Mouse (Mus musculus) cortical plate, adult 2 months (tissue): ENCODE measurements around the gene Slc9a6. TPM values are rescaled to one million over a fixed set of nuclear protein-coding genes. Genes with fewer than 3 reads are reported as not detected.

Source experiments
- H3K27ac ChIP-seq: fragments of 200-500 bp; 2 replicates; pipeline ENCODE4 v1.5.1; 2012; ENCODE audit warnings: low read length, control low read depth, inconsistent platforms; ENCODE audit not compliant: insufficient read depth
- H3K4me1 ChIP-seq: fragments of 200-500 bp; 2 replicates; pipeline ENCODE4 v1.6.1; 2011; ENCODE audit warnings: low read length; ENCODE audit not compliant: control insufficient read depth, insufficient read depth
- H3K4me3 ChIP-seq: fragments of 200-500 bp; 2 replicates; pipeline ENCODE4 v1.5.1; 2011; ENCODE audit warnings: mild to moderate bottlenecking, low read length, control low read depth; ENCODE audit not compliant: insufficient read depth
- CTCF ChIP-seq: fragments of 200-500 bp; IDR thresholded peaks from 2 replicates; pipeline ENCODE4 v1.5.1; 2011; ENCODE audit warnings: mild to moderate bottlenecking, control low read depth, low read length; ENCODE audit not compliant: insufficient read depth; ENCODE audit errors: extremely low read depth
- POLR2A ChIP-seq: fragments of 200-500 bp; IDR thresholded peaks from 2 replicates; pipeline ENCODE4 v1.6.1; 2011; ENCODE audit warnings: mild to moderate bottlenecking, low read length, control low read depth; ENCODE audit not compliant: insufficient read depth; ENCODE audit errors: extremely low read depth
- polyA plus RNA-seq: library from polyadenylated mRNA; depleted of rRNA; stranded (reverse); fragments of >200 nt; gene quantifications from 2 replicates; pipeline ENCODE4 v1.2.3, GENCODE M21; 2012; rRNA removed

The Slc9a6 gene
- polyA plus RNA-seq, 1 experiment, result 78.0 TPM

DNA sequence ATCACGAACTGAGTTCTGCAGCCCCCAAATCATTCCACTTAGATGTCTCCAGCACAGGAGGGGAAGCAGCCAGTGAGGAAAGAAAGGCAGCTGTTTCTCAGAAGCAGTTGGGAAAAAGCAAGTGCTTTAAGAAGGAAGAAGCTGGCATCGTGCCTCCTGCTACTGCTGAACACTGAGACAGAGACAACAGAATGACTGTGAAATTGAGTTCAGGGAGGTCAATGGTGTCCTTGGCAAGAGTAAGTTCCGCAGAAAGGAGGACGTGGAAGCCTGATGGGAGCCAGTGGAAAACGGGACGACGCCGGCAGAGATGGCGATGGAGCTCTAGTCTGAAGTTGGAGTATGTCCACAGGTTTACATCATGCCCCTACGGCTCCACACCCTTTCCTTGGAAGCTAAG, 74.0 kb downstream of the Slc9a6 start:
- TF ChIP-seq CTCF (no peak), POLR2A (no peak)
- no peak overlapping the region for H3K4me3 ChIP-seq
- H3K27ac ChIP-seq, result no peak overlapping the region
- H3K4me1 ChIP-seq, result no peaks in the 10 kb centered on the region

DNA sequence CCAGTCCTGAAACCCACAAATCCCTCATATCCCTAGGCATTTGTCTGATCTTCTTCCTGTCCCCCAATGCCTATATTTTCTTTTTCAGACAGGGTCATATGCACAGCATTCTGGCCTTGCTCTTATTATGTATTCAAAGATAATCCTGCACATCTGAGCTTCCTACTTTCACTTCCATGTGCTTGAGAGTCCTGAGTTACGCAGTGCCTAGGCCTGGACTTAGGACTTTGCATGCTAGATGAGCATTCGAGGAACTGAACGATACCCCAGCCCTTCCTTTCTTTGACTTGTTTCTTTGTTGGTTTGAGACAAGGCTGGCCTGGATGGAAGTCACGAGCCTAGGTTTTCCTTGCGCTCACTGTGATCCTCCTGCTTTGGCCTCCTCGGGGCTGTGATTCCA, 83.0 kb downstream of the Slc9a6 start:
- no peaks in the 10 kb centered on the region for H3K4me1 ChIP-seq
- H3K4me3 ChIP-seq, result no peak overlapping the region
- no peak overlapping the region for H3K27ac ChIP-seq
- no peak for TF ChIP-seq POLR2A
- no peak for TF ChIP-seq CTCF

DNA sequence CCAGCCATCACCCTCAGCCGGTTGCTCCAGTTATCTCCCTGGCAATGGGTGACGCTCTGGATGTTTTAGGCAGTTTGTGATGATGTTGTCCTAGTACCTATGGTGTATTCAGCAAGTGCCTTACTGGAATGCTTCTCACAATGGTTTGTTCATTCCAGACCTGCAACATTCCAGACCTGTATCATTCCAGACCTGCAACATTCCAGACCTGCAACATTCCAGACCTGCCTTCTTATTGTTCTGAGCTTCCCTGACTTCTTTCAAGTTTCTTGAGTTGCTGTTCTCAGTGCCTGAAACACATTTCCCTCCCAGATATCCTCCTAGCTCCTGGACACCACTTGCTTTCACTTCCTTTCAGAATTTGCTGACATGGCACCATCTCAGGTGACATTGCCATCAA, 85.0 kb downstream of the Slc9a6 start:
- Histone ChIP-seq H3K27ac (no peak overlapping the region), H3K4me3 (no peak overlapping the region), H3K4me1 (no peaks in the 10 kb centered on the region)
- TF ChIP-seq POLR2A (no peak), CTCF (no peak)

DNA sequence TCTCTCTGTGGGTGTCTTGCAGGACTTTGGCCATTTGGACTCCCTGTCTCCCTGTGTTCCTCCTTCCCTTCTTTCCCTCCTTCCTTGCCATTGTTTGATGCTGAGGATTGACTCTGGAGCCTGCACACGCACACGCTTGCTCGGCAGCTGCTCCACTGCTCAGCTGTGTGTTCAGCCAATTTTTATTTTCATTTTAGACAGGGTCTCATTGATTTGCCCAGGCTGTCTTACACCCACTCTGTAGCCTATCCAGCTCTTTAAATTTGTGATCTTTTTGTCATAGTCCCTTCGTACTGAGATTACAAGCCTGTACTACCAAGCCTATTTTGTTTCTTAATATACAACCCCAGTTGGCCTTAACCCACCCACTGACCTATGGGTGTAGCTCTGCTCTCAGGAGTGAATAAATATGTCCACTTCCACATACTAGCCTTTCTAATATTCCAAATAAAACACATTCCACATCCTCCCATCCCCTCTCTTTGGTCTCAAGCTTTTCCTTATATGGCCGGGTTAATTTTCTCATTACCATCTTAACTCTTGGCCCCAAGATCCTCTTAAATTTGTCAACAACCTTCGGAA, 87.7 kb downstream of the Slc9a6 start:
- Histone ChIP-seq H3K4me1 (no peaks in the 10 kb centered on the region), H3K4me3 (no peak overlapping the region), H3K27ac (no peak overlapping the region)
- no peak for TF ChIP-seq CTCF
- TF ChIP-seq POLR2A, result no peak

DNA sequence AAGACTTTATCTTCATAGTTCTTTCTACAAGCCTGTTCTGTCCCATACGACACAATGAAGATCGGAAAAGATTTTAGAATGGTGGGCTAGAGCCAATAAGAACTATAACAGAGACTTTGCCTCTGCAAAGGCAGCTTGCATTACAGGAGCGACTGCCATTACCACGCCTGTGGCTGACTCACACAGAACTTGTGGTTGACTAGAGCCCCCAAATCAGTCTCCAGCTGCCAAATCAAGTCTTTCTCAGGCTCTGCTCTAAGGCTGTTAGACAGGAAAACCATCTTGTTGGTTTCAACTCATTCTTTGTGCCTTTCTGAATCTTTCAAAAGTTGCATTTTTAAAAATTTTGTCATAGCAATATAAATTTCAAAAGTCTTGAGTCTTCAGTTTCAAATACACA, 88.3 kb downstream of the Slc9a6 start:
- TF ChIP-seq CTCF, result no peak
- no peak for TF ChIP-seq POLR2A
- H3K4me3 ChIP-seq, result no peak overlapping the region
- no peaks in the 10 kb centered on the region for H3K4me1 ChIP-seq
- H3K27ac ChIP-seq, result no peak overlapping the region

DNA sequence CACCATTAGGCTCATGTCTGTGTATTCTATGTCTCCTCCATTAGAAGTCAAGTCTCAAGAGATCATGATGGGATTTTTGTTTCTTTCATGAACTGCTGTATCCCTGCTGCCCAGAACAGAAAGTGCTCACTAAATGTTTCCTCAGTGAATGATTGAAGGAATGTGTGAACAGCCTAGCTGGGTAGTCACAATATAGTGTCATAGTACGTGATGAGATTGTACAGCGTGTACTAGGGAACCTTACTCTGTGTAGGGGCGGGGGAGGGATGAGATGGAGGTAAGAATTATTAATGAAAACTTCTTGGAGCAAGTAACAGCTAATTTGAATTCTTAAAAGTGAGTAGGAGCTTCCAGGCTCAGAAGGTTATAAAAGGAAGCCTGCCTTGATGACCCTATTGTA, 91.7 kb downstream of the Slc9a6 start:
- H3K4me3 ChIP-seq, result no peak overlapping the region
- no peak overlapping the region for H3K27ac ChIP-seq
- TF ChIP-seq POLR2A, result no peak
- no peak for TF ChIP-seq CTCF
- no peaks in the 10 kb centered on the region for H3K4me1 ChIP-seq

DNA sequence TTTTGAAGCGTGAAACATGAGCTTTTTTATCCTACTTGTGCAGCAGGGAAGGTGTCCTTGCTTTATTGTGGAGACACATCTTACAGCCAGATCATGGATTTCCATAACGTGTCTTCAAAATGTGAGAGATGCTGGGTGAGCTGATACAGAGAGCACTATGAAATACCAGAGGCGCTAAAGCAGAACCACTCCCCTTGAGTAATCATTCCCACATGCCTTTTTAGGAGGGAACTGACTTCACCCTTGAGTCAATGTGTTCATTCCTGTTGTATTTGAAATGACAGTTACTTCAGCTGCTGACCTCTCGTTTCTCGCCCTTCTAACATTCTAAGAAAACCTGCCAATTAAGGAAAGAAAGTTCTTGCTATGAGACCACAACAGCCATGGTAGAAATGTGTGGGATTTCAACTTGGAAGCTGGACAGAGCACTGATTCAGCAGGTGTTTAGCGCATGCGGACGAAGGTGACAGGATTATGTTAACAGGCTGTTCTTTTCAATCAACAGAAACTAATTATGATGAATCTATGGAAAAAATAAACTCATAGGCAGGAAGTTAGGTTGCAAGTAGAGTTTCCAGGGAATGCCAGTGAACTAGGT, 94.5 kb downstream of the Slc9a6 start:
- TF ChIP-seq POLR2A (no peak), CTCF (no peak)
- no peaks in the 10 kb centered on the region for H3K4me1 ChIP-seq
- no peak overlapping the region for H3K27ac ChIP-seq
- no peak overlapping the region for H3K4me3 ChIP-seq

DNA sequence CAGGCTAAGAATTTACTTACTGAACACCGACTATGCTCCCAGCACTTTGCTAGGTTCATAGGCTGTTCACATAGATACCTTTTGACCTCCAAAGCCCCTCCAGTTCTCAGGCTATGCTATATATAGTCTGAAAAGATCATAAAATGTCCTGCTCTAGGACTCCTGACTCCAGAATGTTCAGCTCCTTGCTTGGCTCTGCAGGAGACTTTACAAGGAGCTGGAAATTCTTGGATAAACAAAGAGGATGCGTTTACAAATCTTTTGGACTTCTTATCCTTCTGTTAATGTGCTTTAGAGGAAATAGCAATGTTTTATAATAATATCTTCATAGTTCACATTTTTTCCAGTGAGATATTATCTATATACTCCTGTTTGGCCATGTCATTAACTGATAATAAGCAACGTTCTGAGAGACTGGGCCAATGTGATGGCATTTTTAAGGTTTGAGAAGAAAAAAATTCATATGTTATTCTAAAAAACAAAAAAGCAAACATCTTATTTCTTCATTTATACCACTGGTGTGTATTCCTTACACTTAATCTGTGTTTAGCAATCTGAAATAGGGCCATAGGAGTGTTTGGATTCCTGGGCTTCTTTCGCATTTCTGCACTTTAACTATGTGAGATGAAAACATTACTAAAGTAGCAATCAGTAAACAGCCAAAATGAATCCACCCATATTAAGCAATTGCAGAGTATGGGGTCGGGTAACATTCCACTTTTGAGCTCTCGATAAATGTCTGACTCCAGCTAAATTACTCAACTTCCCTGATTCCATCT, 99.2 kb downstream of the Slc9a6 start:
- H3K4me1 ChIP-seq, result no peaks in the 10 kb centered on the region
- H3K27ac ChIP-seq, result no peak overlapping the region
- no peak for TF ChIP-seq POLR2A
- TF ChIP-seq CTCF, result no peak
- no peak overlapping the region for H3K4me3 ChIP-seq

DNA sequence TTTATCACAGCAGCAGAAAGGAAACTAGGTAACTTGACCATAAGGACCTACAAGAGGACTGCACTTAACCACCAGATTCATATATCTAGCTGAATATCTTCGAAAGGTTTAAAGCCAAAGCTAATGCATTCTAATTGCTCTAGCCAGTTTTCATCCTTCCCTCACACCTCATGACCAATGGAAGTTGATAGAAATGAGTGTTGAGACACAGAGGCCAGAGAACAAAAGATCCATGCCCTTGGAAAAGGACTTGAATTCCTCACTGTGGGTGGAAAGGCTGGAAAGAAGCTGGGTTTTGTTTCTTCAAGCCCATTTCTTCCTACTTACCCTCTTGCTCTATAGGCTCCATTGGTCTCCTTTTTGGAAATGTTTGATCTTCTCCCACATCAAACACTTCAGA, 101.0 kb downstream of the Slc9a6 start:
- TF ChIP-seq POLR2A, result no peak
- TF ChIP-seq CTCF, result no peak
- Histone ChIP-seq H3K4me1 (no peaks in the 10 kb centered on the region), H3K4me3 (no peak overlapping the region), H3K27ac (no peak overlapping the region)

DNA sequence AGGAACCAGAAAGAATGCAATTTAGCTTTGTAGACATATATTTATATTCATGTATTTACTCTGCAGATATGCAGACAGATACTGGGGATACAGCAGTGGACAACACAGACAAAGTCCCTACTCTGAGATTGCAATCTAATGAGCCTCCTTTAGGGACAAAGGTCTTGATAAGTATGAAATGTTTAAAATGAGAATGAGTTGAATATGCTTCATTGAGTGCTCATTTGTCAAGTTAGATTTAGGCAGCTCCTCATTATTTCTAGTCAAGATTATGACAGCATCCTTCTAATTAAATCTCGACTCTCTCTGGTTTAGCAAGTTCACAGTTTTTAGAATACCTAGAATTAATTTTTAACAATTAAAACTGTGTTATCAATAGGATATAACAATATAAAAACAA, 103.1 kb downstream of the Slc9a6 start:
- Histone ChIP-seq H3K27ac (no peak overlapping the region), H3K4me1 (no peaks in the 10 kb centered on the region), H3K4me3 (no peak overlapping the region)
- TF ChIP-seq CTCF (no peak), POLR2A (no peak)

Other genes with a start within 250 kb of the Slc9a6 start
- gene Smim10l2a, start 235.2 kb upstream of the Slc9a6 start, polyA plus RNA-seq, result 18.6 and 19.2 TPM in 2 replicates
- 0.58 TPM in 1 of 2 replicates, not detected in the other for gene Gm2174, start 161.8 kb upstream of the Slc9a6 start, polyA plus RNA-seq
- 74.5 and 82.6 TPM in 2 replicates for gene Ints6l, start 154.9 kb upstream of the Slc9a6 start, polyA plus RNA-seq
- gene Gm10477, start 85.0 kb upstream of the Slc9a6 start, polyA plus RNA-seq, result not detected in 2 replicates
- gene Gm648, start 60.2 kb upstream of the Slc9a6 start, polyA plus RNA-seq, result not detected in 2 replicates
- 21.1 and 22.5 TPM in 2 replicates for gene Mmgt1, start 11.7 kb upstream of the Slc9a6 start, polyA plus RNA-seq
- 150 and 152 TPM in 2 replicates for gene Fhl1, start 122.0 kb downstream of the Slc9a6 start, polyA plus RNA-seq
- gene Map7d3, start 212.6 kb downstream of the Slc9a6 start, polyA plus RNA-seq, result 0.09 TPM in 1 of 2 replicates, not detected in the other